Comparison of ENCODE assay signal across 8 mouse cellular contexts in genomic region chr11:5098736-5099542, GRCm38 (mm10). TPM values are rescaled to one million over a fixed set of nuclear protein-coding genes. Genes with fewer than 3 reads are reported as not detected.
DNase-seq lines count a peak whose midpoint lies in the region; ATAC-seq lines count a peak whose summit lies in the region.

TSS of gene Rhbdd3 (plus strand) at chr11:5098926.
TSS of gene Ewsr1 (minus strand) at chr11:5099266.

- ATAC-seq in inflammation-experienced regulatory T-cells, adult 6 months = peak; percentile 86
- ATAC-seq in megakaryocyte-erythroid progenitor cell, adult 5-6 weeks (replicated peaks; ENCODE audit: low FRiP score, low TSS enrichment, poor library complexity, severe bottlenecking) = peak; percentile 69

- intact Hi-C loops in gastrocnemius, postnatal 14 days (cut with DNase I; ENCODE audit: low total_unique reads) = no loop called here
- intact Hi-C loops in left cerebral cortex, postnatal 10 days (cut with DNase I) = no loop called here

- peak; percentile 97 for DNase-seq in adipocyte (ENCODE audit: low spot score)
- DNase-seq in embryo, embryonic 10 days (ENCODE audit: low spot score) = peak; percentile 97
- peak; percentile 97 for DNase-seq in gastrocnemius, postnatal 14 days
- peak; percentile 95 to 97 for DNase-seq in left cerebral cortex, postnatal 10 days (ENCODE audit: extremely low spot score in 1 of 2, low spot score in 2 of 2)
- DNase-seq in right cerebral cortex, postnatal 25 days = peak; percentile 97
- DNase-seq in urinary bladder, postnatal 4 days (ENCODE audit: low spot score in 2 of 2) = peak; percentile 97 to 98

RNA-seq across cellular contexts. Expression of gene Rhbdd3, which starts in this region (rescaled TPM):
- total RNA-seq in gastrocnemius, postnatal 14 days (2021) = 10 to 100 TPM; 17.8 to 20.2 TPM
- 1 to 10 TPM; 3.3 to 4.6 (median 4.6) TPM for polyA plus RNA-seq in inflammation-experienced regulatory T-cells, adult 6 months (2017; shearing (Covaris generic))
- 10 to 100 TPM; 23.4 to 24.6 TPM for total RNA-seq in left cerebral cortex, postnatal 10 days (2021)
- total RNA-seq in megakaryocyte-erythroid progenitor cell, adult 5-6 weeks (2014; fragmentation: Nextera tagmentation) = 12.7 and 33.4 TPM in 2 replicates
- 22.3 and 25.9 TPM in 2 replicates for total RNA-seq in megakaryocyte-erythroid progenitor cell, adult 5-6 weeks (2017)

RNA-seq across cellular contexts. Expression of gene Ewsr1, which starts in this region (rescaled TPM):
- total RNA-seq in gastrocnemius, postnatal 14 days (2021) = 10 to 100 TPM; 87.0 to 90.4 TPM
- polyA plus RNA-seq in inflammation-experienced regulatory T-cells, adult 6 months (2017; shearing (Covaris generic)) = 100 to 1,000 TPM; 136 to 174 (median 140) TPM
- 100 to 1,000 TPM; 303 to 308 TPM for total RNA-seq in left cerebral cortex, postnatal 10 days (2021)
- 450 and 540 TPM in 2 replicates for total RNA-seq in megakaryocyte-erythroid progenitor cell, adult 5-6 weeks (2014; fragmentation: Nextera tagmentation)
- 724 and 794 TPM in 2 replicates for total RNA-seq in megakaryocyte-erythroid progenitor cell, adult 5-6 weeks (2017)

Comparison
In these comparisons a context has a peak if more than half of its experiments do, and no peak if none do; other contexts are left out.
1. Peak in every context shown above with its lines: DNase-seq and ATAC-seq.